Mouse (Mus musculus) E14TG2a.4 (cell line): Measurements from ENCODE around the gene Psma3.

ENCODE experiments used
- CTCF ChIP-seq: conservative IDR thresholded peaks from 2 replicates; pipeline ENCODE4 v1.5.1; 2014; ENCODE audit warnings: low read length
- NANOG ChIP-seq: IDR thresholded peaks from 2 replicates; pipeline ENCODE4 v1.6.1; 2014; ENCODE audit warnings: borderline replicate concordance, low read length, mixed read lengths

- TF ChIP-seq CTCF (no peak), NANOG (no peak)
These were observed 32.5 kb downstream of the Psma3 start for GRCm38 (mm10) chr12:71006901-71007300.
